Mouse (Mus musculus) thymus, adult 18-20 months (tissue): ENCODE results near the gene Gabrb3.
"Not testable (repeated sequence)": the region's sequence is repeated elsewhere in the genome, so short reads cannot be mapped to it uniquely, and the experiment has no call there.

ENCODE experiments used
- DNase-seq, 2 experiments: peaks; one replicate each; pipeline ENCODE4 v3.0.0; 2022; ENCODE audit warnings: mixed read lengths in 2 of 2

Gene Gabrb3

DNA sequence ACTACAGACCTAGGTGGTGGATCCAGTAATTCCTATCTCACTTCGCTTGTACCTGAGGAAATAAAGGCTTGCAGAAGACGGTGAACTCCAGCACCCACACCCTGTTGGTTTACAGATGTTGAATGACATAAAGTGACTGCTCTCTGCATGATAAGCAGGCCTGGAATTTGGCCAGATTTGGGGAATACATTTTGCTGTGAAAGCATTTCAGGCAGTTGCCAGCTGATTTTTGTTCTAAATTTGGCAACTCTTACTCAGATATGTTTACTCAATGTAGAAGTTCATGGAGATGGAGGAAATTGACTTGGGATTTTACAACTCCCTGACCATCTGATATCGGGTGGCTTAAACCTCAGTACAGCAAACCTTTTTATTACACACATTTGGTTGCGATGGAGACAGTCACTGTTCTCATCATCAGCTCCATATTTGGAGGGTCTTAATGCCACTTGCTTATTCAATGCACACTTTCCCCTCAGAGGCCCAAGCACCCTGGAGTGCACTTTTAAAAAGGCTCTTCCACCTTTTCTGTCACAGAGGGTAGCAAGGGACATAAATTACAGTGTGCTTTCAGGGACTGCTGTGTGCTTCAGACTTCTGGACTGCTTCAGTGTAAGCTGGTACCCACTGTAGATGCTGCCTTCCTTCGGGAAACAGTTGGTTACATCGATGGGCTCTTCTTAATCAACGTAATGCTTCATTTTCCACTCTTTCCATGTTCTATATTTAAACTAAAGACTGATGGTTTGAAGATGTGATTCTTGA is 287.7 kb downstream of the Gabrb3 start:
- DNase-seq = no peak

GRCm38 (mm10) chr7:57711709-57712108 is 292.2 kb downstream of the Gabrb3 start:
- DNase-seq = no peak

DNA sequence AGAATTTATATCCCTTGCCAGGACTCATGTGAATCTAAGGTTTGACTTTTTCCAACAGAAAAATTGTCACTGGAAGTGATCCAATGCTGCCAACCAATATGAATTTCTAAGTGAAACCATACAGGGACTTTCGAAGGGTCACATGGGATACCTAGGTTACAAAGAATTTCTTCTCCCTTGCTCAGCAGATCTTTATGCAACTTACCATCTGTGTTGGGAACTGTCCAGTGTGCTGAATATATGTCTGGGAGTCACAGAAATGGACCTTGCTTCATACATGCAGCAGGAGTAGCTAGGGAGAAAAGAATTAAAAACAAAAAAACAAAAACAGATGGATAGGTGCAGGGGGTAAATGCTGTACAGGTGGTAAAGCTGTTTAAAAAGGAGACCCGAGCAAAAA is 327.3 kb downstream of the Gabrb3 start:
- DNase-seq = no peak

DNA sequence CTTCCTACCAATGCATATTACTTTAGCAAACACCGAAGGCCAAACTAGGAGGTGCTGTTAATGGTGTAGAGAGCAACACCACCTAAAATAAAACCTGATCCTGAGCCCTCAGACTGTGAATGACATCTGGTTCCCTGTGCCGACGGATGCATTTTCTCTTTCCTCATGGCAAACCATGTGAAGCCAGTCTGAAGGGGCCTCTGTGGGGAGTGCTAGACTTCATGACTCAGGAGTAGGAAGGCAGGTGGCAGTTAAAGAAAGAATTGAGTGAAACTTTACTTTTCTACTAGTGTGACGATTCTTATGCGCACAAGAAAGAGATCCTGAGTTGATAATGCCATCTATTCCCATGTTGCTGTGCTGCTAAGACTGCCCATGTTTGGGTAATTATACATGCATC is 341.0 kb downstream of the Gabrb3 start:
- no peak for DNase-seq

GRCm38 (mm10) chr7:57778754-57779153 is 359.3 kb downstream of the Gabrb3 start:
- no peak for DNase-seq

GRCm38 (mm10) chr7:57786102-57786501 is 366.6 kb downstream of the Gabrb3 start:
- not testable (repeated sequence) for DNase-seq

- no peak for DNase-seq
These were observed 368.0 kb downstream of the Gabrb3 start for GRCm38 (mm10) chr7:57787520-57787919.

DNA sequence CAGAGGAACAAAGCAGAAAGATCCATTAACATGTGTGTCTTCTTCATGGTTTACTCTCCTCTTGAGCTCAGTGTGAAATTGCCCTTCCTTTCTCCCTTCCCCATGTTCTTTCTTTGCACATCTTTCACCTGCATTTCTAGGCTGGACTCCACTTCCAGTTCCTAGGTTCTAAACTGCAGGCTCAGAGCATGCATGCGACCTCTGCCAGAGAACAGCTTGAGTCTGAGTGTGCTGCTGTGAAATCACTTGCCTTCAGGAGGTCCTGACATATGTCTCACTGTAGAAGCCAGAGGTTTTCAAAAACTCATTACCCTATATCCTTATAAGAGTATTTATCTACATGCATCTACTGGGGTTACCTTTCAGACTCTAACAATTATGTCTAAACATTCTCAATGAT is 383.8 kb downstream of the Gabrb3 start:
- DNase-seq = no peak

- no peak for DNase-seq
These were observed 394.2 kb downstream of the Gabrb3 start for GRCm38 (mm10) chr7:57813716-57814115.

DNA sequence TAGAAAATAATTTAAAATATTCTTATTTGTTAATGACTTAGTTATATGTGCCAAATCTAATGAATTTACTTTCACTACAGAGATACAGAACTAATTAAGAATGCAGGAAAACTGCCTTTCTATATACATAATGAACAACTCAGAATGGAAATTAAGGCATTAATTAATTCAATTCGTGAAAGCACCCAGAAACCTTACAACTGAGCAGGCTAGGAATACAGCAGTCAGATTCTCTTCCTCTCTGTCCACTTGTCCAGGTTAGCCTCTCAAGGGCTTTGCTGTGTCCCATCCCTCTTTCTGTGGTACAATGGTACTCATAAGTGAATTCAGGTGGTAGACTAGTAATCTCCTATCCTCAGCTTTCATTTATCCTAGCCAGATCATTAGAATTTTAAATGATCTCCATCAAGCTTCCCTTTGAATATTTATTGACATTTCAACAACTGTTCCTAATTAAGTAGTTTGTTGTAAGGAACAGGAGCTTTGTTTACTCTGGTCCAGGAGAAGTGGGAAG is 422.9 kb downstream of the Gabrb3 start:
- no peak for DNase-seq

DNA sequence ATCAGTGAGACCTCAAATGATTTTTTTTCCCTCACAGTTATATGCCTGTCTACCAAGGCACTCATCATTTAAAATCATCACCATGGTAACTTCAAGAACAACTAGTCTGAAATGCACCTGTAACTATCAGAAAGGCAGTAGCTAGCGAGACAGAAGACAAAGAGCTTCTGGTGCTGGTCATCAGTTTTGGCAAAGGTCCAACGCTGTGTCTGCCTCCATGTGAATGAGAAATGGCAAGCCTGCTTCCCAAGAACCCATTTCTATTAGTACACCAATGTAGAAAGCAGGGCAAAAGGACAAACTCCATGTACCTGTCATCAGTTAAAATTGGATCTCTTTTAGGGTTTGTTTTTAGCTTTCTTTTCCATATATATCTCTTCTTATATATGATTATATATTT is 448.5 kb downstream of the Gabrb3 start:
- DNase-seq = no peak
